Mouse (Mus musculus): ENCODE measurements at regions not wholly inside any gene's neighbourhood (a gene's known extent, or its start where the extent isn't known, plus 50 kb on each side); places are given as distances from the start of the nearest gene placed in this dataset.

DNA sequence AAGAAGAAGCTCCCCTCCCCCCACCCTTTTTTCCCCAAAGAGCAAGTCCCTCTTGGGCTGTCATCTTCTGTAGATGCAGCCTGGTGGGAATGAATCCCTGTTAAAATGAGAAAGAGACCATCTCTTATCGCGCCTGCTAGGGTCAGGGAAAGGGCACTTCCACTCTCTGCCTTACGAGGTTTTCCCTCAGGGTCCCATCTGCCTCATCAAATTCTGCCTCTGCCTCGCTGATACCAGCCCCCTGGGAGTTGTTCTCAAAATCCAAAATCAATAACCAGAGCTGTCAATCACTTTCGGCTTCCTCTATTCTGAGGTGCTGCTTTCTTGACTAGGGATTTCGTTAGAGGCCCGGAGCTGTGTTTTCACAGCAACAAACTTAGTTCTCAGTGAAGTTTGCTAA is 255.7 kb downstream of the Stim2 start:
- no peak for DNase-seq (ENCODE audit: low read depth, low spot score)

DNA sequence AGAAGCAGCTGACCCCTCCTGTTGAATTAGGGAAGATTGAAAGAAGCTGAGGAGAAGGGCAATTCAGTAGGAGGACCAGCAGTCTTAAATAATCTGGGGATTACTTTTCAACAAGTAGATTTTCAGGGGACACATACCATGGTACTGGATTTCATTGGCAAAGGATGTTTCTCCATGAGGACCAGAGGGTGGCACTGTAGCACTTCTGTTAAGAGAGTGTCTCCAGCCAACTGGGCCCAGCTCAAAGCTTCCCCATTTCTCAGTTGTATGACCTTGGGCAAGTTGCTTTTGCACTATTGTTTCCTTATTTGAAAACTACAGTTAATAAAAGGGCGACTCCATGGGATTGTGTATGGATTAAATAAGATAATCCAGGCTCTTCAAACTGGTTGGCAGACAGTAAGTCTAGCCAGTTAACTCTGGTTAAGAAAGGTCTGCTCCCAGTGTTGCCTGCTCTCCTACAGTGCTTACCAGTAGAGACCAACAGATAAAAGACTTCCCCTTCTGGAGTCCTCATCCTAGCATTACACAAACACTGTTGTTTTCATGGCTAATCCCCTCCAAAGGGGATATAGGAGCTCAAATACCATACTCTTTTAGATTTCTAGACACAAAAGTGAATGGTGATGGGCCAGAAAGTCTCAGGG is 259.9 kb downstream of the Stim2 start:
- peak; percentile 48 for DNase-seq (ENCODE audit: low read depth, low spot score)

DNA sequence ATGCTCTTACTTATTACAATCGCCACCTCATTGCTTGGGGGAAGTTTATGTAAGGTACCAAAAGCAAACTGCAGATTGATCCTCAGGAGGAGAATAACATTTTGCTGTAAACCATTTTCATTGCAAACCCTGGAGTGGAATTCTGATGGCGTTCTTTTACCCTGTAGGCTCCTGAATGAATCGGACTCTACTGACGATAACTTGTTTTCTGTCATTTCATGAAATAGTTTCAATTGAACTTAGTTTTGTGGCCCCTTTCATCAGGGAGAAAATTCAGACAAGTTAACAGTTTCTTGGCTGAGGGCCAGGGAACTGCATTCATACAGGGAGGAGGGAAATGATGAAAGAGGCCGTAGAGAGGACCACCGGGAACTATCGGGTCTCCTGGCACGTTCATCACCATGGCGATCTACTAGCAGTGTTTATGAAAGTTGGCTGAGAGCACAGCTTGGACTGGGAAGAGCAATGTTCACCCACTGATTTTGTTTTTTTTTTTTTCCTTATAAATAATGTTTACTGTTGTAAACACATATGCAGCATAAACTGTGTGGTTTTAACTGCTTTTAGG is 266.7 kb downstream of the Stim2 start:
- DNase-seq (ENCODE audit: low read depth, low spot score) = no peak

DNA sequence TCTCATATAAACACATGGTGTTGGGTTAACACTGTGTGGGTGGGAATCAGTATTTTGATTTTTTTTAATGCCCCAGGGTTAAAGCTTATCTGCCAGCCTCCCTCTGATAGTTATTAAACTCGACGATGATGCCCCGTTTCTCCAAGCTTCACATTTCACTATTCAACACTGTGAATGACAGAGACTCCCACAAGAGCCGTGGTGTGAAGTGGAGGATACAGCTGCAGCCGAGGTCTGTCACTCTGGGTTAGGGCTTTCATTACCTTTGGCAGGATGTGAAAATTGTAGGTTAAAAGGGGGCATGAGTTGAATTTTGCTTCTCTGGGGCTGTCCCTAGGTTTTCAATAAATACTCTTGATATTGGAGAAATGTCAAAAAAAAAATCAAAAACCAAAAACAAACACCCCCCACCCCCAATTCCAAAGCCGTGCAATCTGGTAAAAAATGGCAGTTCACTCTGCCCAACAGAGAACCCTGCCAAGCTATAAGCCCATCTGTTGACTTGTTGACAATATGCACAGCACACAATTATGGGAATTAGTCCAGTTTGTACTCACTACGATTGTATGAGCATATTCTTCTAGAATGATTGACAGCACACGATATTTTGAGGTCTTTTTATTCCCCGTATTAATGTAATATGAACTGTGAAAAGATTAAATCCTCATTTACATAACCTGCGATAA is 269.7 kb downstream of the Stim2 start:
- no peak for DNase-seq (ENCODE audit: low read depth, low spot score)

DNA sequence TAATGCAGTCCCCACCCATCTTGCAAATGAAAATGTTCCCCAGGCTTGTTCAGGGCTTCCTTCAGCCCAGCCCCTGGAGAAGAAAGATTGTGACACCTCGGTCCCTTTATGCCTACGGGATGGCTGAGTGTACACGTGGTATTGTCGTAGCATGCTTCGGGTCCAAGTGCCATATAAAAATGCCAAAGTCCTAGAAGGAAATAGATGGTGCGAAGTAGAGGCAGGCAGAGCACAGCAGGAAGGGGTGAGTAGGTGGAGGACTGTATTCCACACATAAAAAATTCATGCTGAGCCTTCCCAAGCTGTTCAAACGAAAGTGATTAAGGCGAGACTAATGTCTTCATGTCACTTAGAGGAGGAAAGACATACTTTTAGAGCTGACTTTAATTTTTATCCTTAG is 281.1 kb downstream of the Stim2 start:
- DNase-seq (ENCODE audit: low read depth, low spot score) = no peak

DNA sequence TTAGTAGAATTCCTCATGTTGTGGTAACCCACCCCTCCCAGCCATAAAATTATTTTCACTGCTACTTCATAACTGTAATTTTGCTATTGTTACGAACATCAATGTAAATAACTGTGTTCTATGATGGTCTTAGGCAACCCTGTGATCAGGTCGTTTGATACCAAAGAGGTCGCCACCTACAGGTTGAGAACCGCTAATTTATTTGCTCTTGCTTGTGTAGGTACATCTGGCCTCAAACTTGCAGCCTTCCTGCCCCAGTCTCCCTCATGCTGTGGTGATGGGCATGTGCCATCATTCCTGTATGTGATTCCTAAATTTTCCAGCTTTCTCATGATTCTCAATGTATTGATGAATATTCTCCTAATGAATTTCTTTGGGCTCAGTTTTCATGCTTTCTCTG is 282.4 kb downstream of the Stim2 start:
- DNase-seq (ENCODE audit: low read depth, low spot score) = no peak

DNA sequence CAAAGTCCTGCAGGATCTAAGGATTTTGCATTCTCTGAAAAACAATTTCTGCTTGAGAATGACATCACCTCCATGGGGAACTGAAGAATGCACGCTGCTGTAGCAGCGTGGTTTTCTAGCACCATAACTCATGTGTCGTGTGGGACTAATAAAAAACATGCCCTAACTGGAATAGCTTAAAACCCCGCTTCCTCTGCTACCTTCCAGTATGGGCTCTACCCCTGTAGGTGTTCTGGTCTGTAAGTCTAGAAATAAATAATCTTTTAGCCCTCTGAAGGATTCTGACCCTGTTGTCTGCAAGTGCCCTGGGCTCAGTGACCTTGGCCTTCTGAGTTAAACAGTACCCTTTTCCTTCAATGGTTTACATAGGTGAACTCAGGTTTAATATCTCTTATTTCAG is 282.8 kb downstream of the Stim2 start:
- no peak for DNase-seq (ENCODE audit: low read depth, low spot score)

DNA sequence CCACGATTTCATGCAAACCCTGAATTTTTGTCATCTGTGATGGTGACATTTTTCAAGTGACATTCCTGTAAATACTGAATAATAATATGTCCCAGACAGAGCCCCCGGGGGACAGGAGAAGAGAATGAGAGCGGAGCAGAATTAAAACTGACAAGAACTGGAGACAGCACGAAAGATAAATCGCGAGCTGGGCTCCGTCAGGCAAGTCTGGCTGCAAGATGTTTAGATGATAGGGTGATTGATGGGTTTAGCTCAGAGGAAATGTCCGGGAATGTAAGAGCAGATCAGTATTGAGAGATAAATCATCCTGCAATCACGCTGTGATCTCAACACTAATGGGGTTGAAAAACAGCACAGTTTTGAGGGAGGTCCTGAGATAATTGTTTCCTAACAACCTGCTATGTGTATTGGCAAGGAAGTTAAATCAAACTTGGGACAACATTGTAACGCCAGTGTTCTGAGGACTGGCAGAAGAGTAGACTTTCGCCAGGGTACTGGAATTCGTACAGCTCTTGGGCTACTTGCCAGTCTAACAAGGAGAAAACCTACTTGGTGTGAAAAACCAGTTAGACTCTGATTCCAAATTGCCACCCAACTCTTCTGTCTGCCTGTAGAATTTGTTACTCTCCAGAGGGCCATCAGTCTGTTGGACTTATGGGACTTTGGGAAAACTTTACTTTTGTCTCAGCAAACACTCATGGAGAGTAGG is 292.2 kb downstream of the Stim2 start:
- no peak for DNase-seq (ENCODE audit: low read depth, low spot score)

DNA sequence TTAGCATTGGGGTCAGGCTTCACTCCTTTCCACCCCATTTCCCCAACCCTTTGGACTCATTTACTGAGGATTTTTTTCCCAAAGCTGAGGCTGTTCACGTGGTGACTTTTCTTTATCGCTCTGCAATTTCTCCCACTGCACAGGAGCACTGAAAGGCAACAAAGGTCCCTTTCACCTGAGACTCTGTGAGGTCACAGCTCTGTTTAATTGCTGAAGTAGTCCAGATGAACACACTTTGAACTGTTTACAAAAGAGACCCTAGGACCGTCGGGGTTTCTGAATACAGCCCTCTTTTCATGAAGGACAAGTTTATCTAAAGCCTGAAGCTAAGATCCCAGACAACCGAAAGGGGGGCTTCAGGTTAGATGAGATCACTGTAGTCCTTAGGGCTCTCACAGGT is 293.6 kb downstream of the Stim2 start:
- DNase-seq (ENCODE audit: low read depth, low spot score) = no peak

DNA sequence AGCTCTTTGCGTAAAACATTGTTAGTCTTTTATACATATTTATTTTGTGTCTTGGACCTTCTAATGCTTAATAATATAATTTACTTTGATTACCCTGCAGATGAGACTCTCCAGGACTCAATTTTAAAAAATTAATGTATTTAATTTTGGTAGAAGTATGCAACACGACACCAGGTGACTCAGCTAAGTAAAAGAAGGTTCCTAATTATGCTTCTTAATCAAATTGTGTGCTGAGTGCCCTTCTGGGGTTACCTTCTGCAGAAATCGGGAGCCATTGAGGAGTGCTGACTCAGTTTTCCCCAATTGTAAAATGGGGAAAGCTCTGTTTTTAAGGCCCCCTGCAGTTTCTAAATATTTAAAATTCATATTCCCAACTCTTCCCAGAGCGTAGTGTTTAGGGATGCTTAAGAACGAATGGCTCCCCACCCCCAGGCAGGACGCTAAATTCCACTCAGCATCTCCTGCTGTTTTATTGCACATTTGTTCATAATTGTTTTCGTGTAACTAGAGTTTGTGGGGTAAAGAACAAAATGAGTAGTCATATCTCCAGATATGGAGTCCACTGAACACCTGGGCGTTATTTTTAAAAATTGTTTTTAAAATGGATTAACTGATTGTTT is 315.5 kb downstream of the Stim2 start:
- no peak for DNase-seq (ENCODE audit: low read depth, low spot score)

DNA sequence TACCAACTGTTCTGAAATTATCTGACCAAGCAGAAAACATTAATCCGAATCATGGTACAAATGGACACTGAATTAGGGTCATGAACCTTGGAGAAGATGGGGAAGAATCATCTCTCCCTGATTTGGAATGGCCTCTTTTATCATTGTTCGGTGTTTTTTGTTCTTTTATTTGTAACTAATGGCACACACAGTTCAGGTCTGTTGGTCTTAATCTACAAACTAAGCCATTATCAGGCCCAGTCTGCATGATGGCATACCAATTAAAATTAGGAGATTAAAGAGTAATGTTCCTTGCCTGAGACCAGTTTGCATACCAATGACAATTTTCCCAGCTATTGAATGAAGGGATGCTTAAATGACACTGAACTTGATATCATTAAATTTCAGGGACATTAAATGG is 332.1 kb downstream of the Stim2 start:
- DNase-seq (ENCODE audit: low read depth, low spot score) = no peak

DNA sequence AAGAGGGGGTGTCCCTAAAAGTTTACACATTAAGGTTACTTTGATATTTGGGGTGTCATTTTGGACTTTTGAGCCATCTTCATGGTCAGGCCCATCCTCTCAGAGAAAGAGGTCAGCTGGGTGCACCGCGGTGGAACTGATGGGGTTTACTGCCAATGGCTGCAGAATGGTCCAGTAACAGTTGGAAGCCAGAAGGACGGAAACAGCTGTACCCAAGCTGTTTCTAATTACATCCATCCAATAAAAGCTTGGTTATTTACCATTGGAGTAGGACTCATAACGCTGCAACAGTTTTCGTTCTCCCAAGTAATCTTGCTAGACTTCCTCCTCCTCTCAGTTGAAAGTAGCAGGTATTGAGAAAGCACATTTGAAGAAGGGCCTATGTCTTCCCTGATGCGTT is 344.7 kb downstream of the Stim2 start:
- DNase-seq (ENCODE audit: low read depth, low spot score) = no peak

DNA sequence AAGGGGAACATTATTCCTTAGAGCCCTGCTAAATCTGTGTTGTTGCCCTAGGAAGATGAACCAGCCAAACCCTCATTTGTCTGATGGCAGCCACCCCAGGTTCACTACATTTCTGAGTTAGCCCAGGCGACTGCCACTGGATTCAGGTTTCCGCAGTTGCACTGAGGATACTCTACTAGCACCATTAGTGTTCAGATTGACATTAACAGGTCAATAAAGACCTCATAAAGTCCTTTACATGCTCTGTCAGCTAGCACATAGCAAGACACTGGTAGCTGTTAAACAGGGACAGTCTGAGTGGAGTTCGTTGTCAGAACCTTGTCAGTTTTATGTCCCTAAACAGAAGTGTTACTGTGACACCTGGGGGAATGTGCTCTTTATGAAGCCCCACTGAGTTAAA is 345.1 kb downstream of the Stim2 start:
- DNase-seq (ENCODE audit: low read depth, low spot score) = no peak

DNA sequence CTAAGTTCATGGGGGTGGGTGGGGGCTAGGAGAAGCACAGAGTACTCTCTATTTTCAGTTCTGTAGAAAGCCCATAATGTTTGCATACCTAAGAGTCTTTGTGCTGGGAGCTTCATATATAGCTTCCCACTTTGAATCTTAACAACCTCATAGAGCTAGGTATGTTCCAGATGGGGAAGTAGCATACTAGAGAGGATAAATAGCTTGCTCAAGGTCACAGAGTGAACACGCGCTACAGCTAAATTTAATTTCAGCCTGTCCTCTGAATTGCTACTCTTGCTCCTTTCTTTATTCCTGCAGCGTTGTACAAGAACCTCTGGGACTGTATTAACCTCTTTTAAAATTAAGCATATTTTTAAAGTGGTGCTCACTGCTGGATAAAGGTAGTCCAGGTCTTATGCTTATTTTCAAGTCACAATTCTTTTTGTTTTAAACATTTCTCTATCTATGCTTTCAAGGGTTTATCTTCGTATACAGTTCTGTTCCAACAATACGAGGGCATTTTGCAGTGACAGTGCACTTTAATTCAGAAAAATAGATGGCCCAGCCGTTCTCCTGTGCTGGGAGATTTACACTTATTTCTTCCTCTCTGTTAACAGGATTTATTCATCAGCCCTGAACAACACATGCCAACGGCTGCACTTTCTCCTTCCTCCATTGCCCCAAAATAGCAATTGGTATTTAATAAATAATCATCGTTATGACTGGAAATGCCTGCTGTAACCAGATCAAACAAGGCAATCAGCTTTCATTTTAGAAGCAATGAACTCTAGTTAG is 350.7 kb downstream of the Stim2 start:
- no peak for DNase-seq (ENCODE audit: low read depth, low spot score)

DNA sequence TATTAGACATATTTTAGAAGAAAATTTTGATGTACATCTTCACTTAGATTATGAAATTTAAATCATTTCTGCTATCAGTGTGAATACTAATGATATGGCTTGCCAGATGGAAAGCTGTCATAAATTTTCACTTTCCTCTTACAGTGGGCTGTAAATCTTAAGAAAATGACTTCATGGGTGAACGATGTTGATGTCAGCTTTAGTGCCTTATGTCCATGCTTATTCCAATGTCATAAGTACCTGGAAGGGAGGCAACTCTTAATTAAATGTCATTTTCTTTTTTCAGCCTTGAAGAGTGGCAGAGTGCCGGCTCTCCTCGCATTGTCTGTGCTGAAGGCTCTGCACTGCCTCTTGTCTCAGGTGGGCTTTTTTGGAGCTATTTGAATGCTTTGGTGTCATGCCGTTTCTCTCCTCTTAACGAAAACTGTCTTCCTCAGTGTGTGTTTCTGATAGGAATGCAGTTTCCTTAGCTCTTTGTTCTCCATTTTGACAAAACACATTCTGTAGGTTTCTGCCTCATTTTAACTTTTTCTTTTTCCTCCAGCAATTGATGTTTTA is 351.6 kb downstream of the Stim2 start:
- no peak for DNase-seq (ENCODE audit: low read depth, low spot score)

DNA sequence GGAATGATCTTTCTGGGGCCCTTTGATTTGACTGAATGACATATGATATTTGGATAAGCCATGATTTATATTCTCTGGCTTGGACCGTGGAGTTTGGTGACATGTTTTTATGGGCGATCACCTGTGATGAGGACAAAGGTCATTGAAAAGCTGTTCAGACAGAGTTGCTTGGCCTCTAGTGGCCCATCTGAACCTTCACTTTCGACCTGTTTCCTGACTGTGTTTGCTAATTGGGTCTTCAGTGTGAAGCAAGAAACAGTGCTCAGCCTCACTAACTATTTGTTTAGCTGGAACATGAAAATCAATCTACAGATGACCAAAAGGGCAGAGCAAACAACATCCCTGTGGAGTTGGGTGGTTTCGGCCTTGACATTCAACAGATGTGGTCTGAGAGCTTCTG is 357.8 kb downstream of the Stim2 start:
- no peak for DNase-seq (ENCODE audit: low read depth, low spot score)

DNA sequence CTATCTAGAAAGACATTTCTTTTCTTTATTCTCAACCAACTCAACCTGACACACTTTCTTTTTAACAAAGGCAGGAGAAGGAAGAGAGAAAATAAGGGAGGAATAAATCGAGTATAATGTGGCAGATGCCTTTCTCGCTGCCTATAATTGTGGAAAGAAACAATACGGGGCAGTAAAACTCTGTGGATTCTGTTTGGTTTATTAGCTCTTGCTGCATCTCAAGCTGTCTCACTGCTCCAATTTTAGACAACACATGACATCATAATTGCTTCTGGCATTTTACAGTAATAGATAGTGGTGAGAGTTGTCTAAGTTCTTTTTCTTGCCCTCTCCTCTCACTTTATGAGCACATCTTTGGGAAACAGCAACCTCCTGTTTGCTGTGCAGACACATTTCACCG is 359.2 kb downstream of the Stim2 start:
- DNase-seq (ENCODE audit: low read depth, low spot score) = no peak

DNA sequence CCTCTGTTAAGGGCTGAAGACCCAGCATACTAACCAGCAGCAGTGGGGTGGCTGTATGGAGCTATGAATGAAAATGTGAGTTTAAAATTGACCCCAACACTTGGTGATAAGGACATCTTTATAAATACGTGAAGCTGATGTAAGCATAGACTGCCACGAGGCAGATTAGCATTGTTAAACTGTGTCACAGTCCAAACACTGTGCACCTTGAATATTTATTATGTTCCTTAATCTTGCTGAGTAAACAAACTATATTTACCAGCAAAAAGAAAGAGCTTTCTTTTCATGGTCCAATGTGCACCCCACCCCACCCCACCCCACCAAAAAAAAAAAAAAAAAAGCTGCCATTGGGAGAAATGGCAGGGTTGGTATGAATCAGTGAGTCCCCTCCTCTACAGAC is 359.9 kb downstream of the Stim2 start:
- DNase-seq (ENCODE audit: low read depth, low spot score) = no peak

All from telencephalon, adult 2 months (tissue).